Mouse (Mus musculus) heart, postnatal 25 days (tissue): ENCODE results near the gene Tnnt2. TPM values are rescaled to one million over a fixed set of nuclear protein-coding genes. Genes with fewer than 3 reads are reported as not detected.

ENCODE experiments used
- DNase-seq: peaks from one replicate; pipeline ENCODE4 v3.0.0; 2022; ENCODE audit warnings: low spot score
- intact Hi-C: fragments of 180-260 bp; cut with DNase I; formaldehyde crosslinking; loops from one replicate; pipeline ENCODE4 v1.15.1; 2025
- total RNA-seq, 2 experiments: library from RNA; stranded (reverse); gene quantifications; 2 replicates each; pipeline ENCODE4 v1.2.3; 2021

Gene Tnnt2
- total RNA-seq, 2 experiments from 2014 or later, result 8,717 to 8,772 TPM

DNA sequence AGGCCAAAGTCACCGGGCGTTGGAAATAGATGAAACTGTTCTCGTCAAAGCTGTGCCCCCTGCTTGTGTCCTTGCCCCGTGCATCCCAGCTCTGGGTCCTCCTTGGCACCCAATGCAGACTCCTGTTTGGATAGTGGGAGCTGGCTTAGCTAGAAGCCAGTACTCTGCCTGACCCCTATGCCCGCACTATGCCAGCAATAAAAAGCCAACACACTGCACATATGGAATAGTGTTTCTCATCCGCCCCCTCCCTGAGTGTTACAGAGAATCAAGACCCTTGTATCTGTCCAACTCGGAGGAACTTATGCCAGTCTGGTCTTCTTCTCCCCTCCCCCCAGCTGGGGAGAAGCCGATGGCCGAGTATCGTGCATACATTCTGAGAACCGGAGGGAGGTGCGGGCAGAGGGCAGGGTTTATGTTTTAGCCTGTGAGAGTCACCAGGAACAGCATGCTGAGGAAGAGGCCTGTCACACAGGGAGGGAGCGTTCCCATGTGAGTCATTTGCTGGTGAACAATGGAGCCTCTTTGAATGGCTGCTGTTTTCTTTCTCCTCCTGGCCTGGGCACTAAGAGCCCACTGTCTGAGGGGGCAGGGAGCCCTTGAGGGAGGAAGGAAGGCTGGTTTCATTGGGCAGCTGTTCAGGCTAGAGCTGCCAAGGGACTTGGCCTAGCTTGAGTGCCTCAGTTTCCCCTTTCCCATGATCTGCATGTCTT is 16.0 kb downstream of the Tnnt2 start:
- DNase-seq, result no peak
- intact Hi-C loops, result no loop called here

DNA sequence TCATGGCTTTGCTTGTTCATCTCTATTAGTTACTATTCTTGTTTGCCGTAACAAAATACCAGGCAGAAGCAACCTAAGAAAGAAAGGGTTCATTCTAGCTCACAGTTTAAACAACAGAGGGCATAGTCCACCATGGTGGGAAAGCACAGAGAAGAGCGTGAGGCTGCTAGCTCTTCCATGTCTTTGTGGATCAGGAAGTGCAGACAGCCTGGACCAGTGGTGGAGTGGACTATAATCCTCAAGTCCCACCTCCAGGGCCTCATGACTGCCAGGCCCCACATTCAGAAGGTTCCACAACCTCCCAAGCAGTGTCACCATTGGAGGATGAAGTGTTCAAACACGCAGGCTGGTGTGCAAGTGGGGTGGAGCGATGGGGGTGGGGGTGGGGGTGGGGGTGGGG is 17.0 kb downstream of the Tnnt2 start:
- DNase-seq, result no peak
- intact Hi-C loops, result no loop called here

- intact Hi-C loops, result no loop called here
- DNase-seq, result no peak
Measured at GRCm38 (mm10) chr1:135854591-135855343, 18.6 kb downstream of the Tnnt2 start.

GRCm38 (mm10) chr1:135855344-135855687 is 19.2 kb downstream of the Tnnt2 start:
- DNase-seq, result no peak
- intact Hi-C loops, result no loop called here

DNA sequence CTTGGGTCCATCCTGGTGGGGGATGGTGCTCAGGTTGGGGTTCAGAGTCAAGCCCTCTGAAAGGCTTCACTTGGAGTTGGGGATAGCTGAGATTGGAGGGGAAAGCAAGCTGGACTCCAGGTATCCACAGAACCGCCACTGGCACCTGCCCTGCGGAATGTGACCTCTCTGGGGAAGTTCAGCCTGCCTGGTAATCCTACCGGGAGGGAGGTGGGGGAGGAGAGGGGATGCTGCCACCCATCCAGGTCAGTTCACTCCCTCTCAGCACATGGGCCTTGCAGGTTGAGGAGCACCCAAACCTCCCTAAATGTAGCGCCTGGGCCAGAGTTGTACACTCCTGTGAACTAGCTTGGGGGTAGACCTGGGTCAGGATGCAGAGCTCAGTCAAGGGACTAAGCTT is 19.9 kb downstream of the Tnnt2 start:
- intact Hi-C loops, result no loop called here
- no peak for DNase-seq

- no peak for DNase-seq
- intact Hi-C loops, result no loop called here
Measured at GRCm38 (mm10) chr1:135857137-135857775, 21.1 kb downstream of the Tnnt2 start.

- intact Hi-C loops, result no loop called here
- no peak for DNase-seq
Measured at GRCm38 (mm10) chr1:135858533-135858932, 22.4 kb downstream of the Tnnt2 start.

DNA sequence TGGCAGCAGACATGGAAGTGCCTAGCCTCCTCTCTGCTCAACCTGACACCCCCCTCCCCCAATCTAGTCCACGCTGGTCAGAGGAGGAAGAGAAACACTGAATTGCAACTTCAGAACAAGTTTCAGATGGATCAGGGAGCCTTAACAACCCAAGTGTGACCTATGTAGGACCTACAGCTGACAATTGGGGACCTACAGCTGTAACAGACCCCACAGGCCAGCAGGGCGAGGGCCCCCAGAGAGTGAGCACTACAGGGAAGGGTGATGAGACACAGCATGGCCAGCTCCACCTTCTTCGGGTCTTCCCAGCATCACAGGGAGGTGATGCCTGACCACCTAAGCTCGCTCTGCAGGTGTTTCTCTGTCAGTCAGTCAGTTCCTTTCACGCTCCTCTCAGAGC is 24.9 kb downstream of the Tnnt2 start:
- DNase-seq, result no peak
- intact Hi-C loops, result no loop called here

- peak; percentile 58 for DNase-seq
- intact Hi-C loops, result no loop called here
Measured at GRCm38 (mm10) chr1:135861980-135862552, 25.9 kb downstream of the Tnnt2 start.

GRCm38 (mm10) chr1:135862561-135862960 is 26.4 kb downstream of the Tnnt2 start:
- intact Hi-C loops, result no loop called here
- no peak for DNase-seq

GRCm38 (mm10) chr1:135863786-135864335 is 27.7 kb downstream of the Tnnt2 start:
- DNase-seq, result no peak
- intact Hi-C loops, result no loop called here

GRCm38 (mm10) chr1:135864830-135865229 is 28.7 kb downstream of the Tnnt2 start:
- intact Hi-C loops, result loop anchor here (1.0 kb wide), 1 partner anchor 79 kb away; no protein-coding TSS in a partner anchor
- DNase-seq, result no peak

DNA sequence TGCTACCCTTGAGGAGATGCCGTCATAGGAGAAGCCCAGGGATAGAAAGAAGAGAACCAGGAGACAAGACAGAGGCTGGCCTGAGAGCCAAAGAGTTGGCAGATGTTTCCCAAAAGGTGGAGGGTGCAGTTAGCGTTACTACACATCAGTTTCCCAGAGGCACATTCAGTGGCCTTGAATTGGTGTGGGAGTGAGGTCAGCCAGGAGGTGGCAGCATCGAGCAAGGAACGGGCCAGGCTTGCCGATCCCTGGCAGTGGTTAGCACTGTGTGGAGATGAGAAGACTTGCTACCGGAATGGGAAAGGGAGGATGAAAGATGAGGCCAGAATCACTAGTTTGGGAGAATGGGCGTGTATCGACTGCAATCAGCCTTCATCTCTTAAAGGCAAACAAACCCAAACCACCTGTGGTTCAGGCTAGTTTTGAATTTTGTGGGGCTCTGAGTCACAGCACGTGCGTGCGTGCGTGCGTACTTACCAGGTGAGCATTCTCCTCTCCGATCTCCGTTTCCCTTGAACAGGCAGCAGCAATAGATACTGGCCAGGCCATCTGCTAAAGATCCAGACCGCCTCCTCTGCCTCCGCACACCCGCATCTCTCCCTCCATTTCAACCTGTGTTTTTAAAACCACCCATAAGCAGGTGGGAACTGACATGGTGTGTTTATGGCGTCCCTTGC is 29.5 kb downstream of the Tnnt2 start:
- intact Hi-C loops, result loop anchor here (1.0 kb wide), 1 partner anchor 79 kb away; no protein-coding TSS in a partner anchor
- peak; percentile 45 for DNase-seq

DNA sequence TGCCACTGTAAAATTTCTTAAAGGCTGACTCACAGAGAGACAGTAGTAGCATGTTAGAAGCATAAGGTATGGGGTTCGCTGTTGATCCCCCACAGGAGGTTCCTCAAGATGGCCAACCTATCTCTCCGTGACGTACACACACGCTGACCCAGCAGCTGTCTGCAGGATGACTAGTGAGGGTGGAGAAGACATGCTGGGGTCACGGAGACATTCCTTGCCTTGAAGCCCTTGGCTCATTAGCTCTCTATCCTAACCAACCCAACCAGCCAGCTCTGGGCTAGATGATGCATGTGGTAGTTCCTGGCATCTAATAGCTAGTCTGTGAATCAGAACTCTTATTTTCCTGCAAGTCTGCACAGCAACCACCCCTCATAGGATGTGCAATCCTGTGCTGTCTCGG is 32.4 kb downstream of the Tnnt2 start:
- no peak for DNase-seq
- intact Hi-C loops, result no loop called here

DNA sequence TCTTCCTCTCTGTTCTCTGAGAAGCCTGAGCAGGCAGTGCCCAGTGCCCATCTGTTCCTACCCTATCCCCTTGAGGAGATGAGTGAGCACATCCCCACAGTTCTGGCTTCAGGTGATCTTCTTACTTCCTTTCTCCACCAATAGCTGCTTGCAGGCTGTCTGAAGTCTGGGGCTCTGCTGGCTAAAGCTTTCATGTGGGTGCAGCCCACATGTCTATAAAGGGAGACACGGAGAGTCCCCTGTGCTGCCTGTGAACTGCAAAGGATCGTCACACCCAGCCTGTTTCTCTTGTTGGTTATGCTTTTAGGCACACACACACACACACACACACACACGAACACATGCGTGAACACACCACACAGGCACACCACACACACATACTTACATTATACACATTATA is 36.8 kb downstream of the Tnnt2 start:
- intact Hi-C loops, result no loop called here
- no peak for DNase-seq

- intact Hi-C loops, result no loop called here
- DNase-seq, result no peak
Measured at GRCm38 (mm10) chr1:135877248-135877647, 41.1 kb downstream of the Tnnt2 start.

- intact Hi-C loops, result no loop called here
Measured at GRCm38 (mm10) chr1:135882385-135883109, 46.4 kb downstream of the Tnnt2 start.

GRCm38 (mm10) chr1:135889461-135890185 is 53.5 kb downstream of the Tnnt2 start:
- intact Hi-C loops, result no loop called here
- DNase-seq, result no peak

More at GRCm38 (mm10) chr1:135882385-135883109, 46.4 kb downstream of the Tnnt2 start:
- no peak for DNase-seq
